Mouse (Mus musculus) bone marrow macrophage, adult 2 months (primary cell): ENCODE measurements around the gene Lancl3. TPM values are rescaled to one million over a fixed set of nuclear protein-coding genes. Genes with fewer than 3 reads are reported as not detected.

ENCODE experiments used
- H3K27ac ChIP-seq: 2 replicates; pipeline ENCODE4 v1.5.1; 2012; ENCODE audit warnings: low read depth, low read length; ENCODE audit not compliant: insufficient read depth
- H3K4me1 ChIP-seq: 2 replicates; pipeline ENCODE4 v1.6.1; 2012; ENCODE audit warnings: low read length; ENCODE audit not compliant: control insufficient read depth, insufficient read depth
- H3K4me3 ChIP-seq: 2 replicates; pipeline ENCODE4 v1.5.1; 2012; ENCODE audit warnings: mild to moderate bottlenecking, low read length, moderate library complexity; ENCODE audit not compliant: insufficient read depth
- CTCF ChIP-seq: IDR thresholded peaks from 2 replicates; pipeline ENCODE4 v1.5.1; 2012; ENCODE audit warnings: low read depth, mild to moderate bottlenecking, low read length, moderate library complexity
- POLR2A ChIP-seq: IDR thresholded peaks from 2 replicates; pipeline ENCODE4 v1.6.1; 2012; ENCODE audit warnings: mild to moderate bottlenecking, low read depth, low read length, borderline replicate concordance
- polyA plus RNA-seq: library from polyadenylated mRNA; stranded (reverse); fragments of >200 nt; gene quantifications from 2 replicates; pipeline ENCODE4 v1.2.4, GENCODE M21; 2012; ENCODE audit not compliant: missing spikeins, insufficient read depth, insufficient read length

The Lancl3 gene
- polyA plus RNA-seq, result not detected in 2 replicates

DNA sequence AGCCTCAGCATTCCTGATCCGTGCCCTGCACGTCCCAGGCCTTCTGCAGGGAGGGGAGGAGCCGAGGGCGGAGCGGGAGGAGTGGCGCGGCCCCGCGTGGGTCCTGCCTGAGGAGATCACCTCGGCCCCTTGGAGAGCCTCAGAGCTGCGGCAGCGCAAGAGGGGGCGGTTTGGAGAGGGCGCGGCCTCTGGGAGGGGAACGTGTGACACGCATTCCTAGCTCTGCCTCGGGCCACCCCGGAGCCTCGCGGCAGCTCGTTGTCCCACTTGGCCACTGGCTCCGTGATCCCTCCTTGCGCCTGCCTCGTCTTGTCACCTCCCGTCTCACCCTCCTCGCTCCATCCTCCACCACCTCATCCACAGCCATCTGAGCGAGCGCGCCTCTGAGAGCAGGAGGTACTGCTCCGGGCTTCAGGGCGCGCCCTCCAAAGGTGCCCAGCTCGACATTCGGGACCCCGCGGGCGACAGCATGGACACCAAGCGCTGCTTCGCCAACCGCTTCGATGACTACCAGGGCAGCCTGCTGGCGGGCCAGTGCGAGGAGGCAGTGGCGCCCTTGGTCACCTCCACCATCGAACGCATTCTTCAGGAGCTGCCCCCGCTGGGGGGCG, at the start of gene Lancl3:
Gene Lancl3 (plus strand): TSS at position 142 of the 611 bp plus-strand sequence.
- Histone ChIP-seq H3K4me1 (peaks cover 7% of the 10 kb centered on the region), H3K27ac (no peak within 1 kb of the TSS), H3K4me3 (peak within 1 kb of the TSS; percentile 74)
- TF ChIP-seq POLR2A (no peak), CTCF (no peak)

GRCm38 (mm10) chrX:9179011-9179410, 20.7 kb upstream of the Lancl3 start:
- Histone ChIP-seq H3K4me3 (no peak overlapping the region), H3K27ac (no peak overlapping the region), H3K4me1 (no peaks in the 10 kb centered on the region)
- no peak for TF ChIP-seq CTCF
- TF ChIP-seq POLR2A, result no peak

GRCm38 (mm10) chrX:9181570-9181969, 18.1 kb upstream of the Lancl3 start:
- Histone ChIP-seq H3K4me3 (no peak overlapping the region), H3K27ac (no peak overlapping the region), H3K4me1 (peaks cover 2% of the 10 kb centered on the region; the same call in 1 of the 2 replicates)
- TF ChIP-seq POLR2A (no peak), CTCF (no peak)

GRCm38 (mm10) chrX:9200380-9200917, 747 bp downstream of the Lancl3 start:
- H3K4me3 ChIP-seq, result peak overlapping the region; percentile 74
- H3K27ac ChIP-seq, result no peak overlapping the region
- TF ChIP-seq POLR2A (no peak), CTCF (no peak)
- peaks cover 7% of the 10 kb centered on the region for H3K4me1 ChIP-seq

GRCm38 (mm10) chrX:9201954-9202353, 2.3 kb downstream of the Lancl3 start:
- Histone ChIP-seq H3K4me3 (no peak overlapping the region), H3K27ac (no peak overlapping the region), H3K4me1 (peaks cover 7% of the 10 kb centered on the region)
- TF ChIP-seq POLR2A (no peak), CTCF (no peak)

DNA sequence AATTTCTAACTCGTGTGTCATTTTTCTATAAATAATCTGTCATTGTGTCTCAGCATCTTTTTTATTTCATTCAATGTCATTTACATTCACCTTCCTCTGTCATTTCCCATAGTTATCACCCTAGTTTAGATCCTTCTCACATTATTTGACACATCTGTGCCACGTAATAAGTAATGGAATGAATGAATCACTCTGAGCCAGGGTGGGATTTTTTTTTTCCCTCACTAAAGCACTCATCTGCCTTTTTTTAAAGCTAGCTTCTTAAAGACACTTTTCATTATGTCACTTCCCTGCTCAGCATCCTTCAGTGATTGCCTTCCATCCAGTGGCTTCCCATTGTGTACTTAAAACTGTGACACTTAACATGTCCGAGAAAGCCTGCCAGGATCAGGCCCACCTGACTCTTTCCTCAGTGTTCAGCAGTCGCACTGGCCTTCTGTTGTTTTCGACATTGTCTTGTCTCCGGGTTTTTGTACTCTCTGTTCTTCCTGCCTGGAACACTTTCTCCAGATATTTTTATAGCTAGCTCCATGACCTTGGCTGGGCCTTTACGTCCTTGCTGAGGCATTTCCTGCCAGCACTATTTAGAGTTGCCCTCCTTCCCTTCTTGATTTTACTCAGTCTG, 3.2 kb downstream of the Lancl3 start:
- no peak overlapping the region for H3K4me3 ChIP-seq
- no peak overlapping the region for H3K27ac ChIP-seq
- H3K4me1 ChIP-seq, result peaks cover 7% of the 10 kb centered on the region
- TF ChIP-seq CTCF (no peak), POLR2A (no peak)

GRCm38 (mm10) chrX:9205121-9205520, 5.4 kb downstream of the Lancl3 start:
- no peak for TF ChIP-seq CTCF
- no peak for TF ChIP-seq POLR2A
- H3K4me3 ChIP-seq, result no peak overlapping the region
- peaks cover 7% of the 10 kb centered on the region for H3K4me1 ChIP-seq
- H3K27ac ChIP-seq, result no peak overlapping the region

GRCm38 (mm10) chrX:9216244-9216643, 16.5 kb downstream of the Lancl3 start:
- H3K4me1 ChIP-seq, result no peaks in the 10 kb centered on the region
- no peak overlapping the region for H3K4me3 ChIP-seq
- TF ChIP-seq POLR2A (no peak), CTCF (no peak)
- no peak overlapping the region for H3K27ac ChIP-seq

DNA sequence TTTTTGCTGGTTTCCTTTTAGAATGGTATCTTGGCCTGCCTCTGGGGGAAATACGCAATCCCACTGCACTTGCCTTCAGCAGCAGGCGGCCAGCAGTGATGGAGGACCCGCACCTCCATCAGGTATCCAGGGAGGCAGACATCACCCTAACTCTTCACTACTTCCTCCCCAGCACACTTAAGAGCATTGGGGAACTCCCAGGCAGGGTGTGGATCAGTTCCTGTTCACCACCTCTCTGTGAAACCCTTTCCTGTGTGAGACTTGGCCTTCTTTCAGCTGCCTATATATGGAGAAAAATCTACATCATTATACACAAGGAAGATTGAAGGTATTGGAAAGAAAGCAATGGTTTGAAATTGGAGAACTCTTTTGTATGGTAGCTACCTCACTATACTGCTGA, 19.9 kb downstream of the Lancl3 start:
- no peak overlapping the region for H3K27ac ChIP-seq
- H3K4me1 ChIP-seq, result peaks cover 6% of the 10 kb centered on the region
- no peak overlapping the region for H3K4me3 ChIP-seq
- TF ChIP-seq CTCF, result no peak
- no peak for TF ChIP-seq POLR2A

GRCm38 (mm10) chrX:9221206-9221605, 21.5 kb downstream of the Lancl3 start:
- Histone ChIP-seq H3K4me3 (no peak overlapping the region), H3K27ac (no peak overlapping the region), H3K4me1 (peaks cover 6% of the 10 kb centered on the region)
- TF ChIP-seq CTCF (0 out of 2 replicates have a peak, but pooled peaks have one; percentile 43), POLR2A (no peak)
